Mouse (Mus musculus) heart, embryonic 10.5 days (tissue): ENCODE results near the gene Sult6b2. TPM values are rescaled to one million over a fixed set of nuclear protein-coding genes. Genes with fewer than 3 reads are reported as not detected.
A peak's percentile ranks its signal among the peaks of the same experiment; 100 is the strongest.

Source experiments
- DNase-seq: peaks from one replicate; pipeline ENCODE4 v3.0.0-alpha.2; 2017; ENCODE audit warnings: low spot score
- H3K27ac ChIP-seq: fragments of 300-500 bp; sonication (generic); 2 replicates; pipeline ENCODE4 v1.5.1; 2016; ENCODE audit warnings: mild to moderate bottlenecking
- H3K27me3 ChIP-seq: fragments of 300-500 bp; sonication (generic); 2 replicates; pipeline ENCODE4 v1.6.1; 2016; ENCODE audit warnings: mild to moderate bottlenecking; ENCODE audit not compliant: poor library complexity, insufficient read depth, severe bottlenecking
- H3K36me3 ChIP-seq: fragments of 300-500 bp; sonication (generic); 2 replicates; pipeline ENCODE4 v1.6.1; 2016; ENCODE audit warnings: mild to moderate bottlenecking, moderate library complexity
- H3K4me1 ChIP-seq: fragments of 300-500 bp; sonication (generic); 2 replicates; pipeline ENCODE4 v1.6.1; 2016; ENCODE audit warnings: mild to moderate bottlenecking
- H3K4me3 ChIP-seq: fragments of 300-500 bp; sonication (generic); 2 replicates; pipeline ENCODE4 v1.5.1; 2016; ENCODE audit warnings: mild to moderate bottlenecking, moderate library complexity
- H3K9me3 ChIP-seq: fragments of 300-500 bp; sonication (generic); 2 replicates; pipeline ENCODE4 v1.6.1; 2016; ENCODE audit warnings: mild to moderate bottlenecking, moderate library complexity
- WGBS: fragments of 180-500 bp; shearing (Covaris S2); methylation state at CpG from one replicate; pipeline ENCODE4 v1.1.7; 2016; 5-methylcytosine and 5-hydroxymethylcytosine counted together
- polyA plus RNA-seq: library from polyadenylated mRNA; unstranded; fragments of >200 nt; fragmentation: Nextera tagmentation; extraction: Ambion mirVana; gene quantifications from 2 replicates; pipeline ENCODE4 v1.2.1, GENCODE M21; 2016

Sult6b2 gene
- 0.06 TPM in 1 of 2 replicates, not detected in the other for polyA plus RNA-seq

DNA sequence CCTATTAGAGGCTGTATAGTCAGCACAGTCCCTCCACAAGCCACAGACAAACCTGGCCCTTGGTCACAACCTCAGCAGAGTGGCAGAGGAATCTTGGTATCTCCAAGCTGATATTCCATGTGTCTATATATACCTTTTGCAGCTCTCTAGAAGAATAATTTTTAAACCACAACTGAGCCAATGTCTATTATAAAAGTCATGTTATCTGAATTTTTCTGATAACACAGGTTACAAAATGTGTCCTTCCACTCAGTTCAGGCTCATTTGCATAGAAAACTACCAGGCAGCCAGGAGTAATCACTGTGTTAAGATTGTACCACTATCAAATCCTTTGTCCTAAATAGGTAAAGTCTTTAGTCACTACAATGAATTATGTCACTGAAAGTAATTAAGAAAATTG is at the start of gene Sult6b2:
Gene Sult6b2, minus strand, starts transcription at position 101 of the 400 bp plus-strand sequence.
- H3K27me3 ChIP-seq = no peaks in the 10 kb centered on the region
- no peak for DNase-seq
- H3K36me3 ChIP-seq = no peaks in the 10 kb centered on the region
- H3K4me1 ChIP-seq = peaks cover 2% of the 10 kb centered on the region; the same call in 1 of the 2 replicates
- H3K9me3 ChIP-seq = no peaks in the 10 kb centered on the region
- H3K4me3 ChIP-seq = no peak within 1 kb of the TSS
- H3K27ac ChIP-seq = no peak within 1 kb of the TSS

DNA sequence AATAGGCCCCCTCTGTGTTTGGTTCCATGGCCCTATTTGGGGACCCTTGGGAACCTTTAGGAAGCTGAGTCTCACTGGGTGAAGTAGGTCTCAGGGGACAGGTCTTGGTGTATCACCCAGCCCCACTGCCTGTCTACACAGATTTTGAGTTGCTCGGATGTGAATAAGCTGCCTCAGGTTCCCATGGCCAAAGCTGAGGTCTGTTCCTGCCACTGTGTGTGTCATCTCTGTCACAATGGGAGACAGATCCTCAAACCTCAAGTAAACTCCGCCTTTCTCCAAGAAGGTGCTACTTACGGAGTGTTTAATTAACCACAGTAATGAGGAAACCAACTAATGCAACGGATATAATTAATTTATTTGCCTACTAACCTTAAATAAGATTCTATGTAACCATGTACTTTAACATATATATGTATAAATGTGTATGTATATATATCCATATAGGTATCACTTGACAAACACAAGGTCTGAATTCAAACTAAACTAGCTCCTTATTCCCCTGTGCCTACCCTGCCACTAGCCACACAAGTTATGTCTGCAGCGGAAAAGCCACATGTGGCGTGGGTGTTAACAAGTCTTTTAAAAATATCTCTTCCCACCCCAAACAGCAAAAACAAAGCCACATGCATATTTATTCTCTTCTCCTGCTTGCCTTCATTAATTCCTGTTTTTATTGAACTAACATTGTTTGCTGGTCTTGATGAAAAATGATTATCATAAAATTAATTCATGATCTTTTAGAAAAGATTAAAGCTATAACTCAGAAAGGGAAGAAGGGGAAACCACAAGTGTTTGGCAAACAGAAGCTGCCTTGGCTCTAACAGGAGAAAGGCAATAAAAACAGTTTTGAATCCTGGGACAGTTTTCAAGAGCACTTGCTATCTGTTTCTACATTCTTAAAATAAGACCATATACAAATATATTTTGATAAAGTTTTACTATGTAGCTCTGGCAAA is 48.4 kb upstream of the Sult6b2 start:
- no peak overlapping the region for H3K27ac ChIP-seq
- H3K4me3 ChIP-seq = no peak overlapping the region
- 86% methylated on average over 6 of the region's 6 CpGs for WGBS
- H3K36me3 ChIP-seq = no peaks in the 10 kb centered on the region
- no peaks in the 10 kb centered on the region for H3K27me3 ChIP-seq
- peak; percentile 71 for DNase-seq
- H3K4me1 ChIP-seq = peaks cover 19% of the 10 kb centered on the region
- no peaks in the 10 kb centered on the region for H3K9me3 ChIP-seq

DNA sequence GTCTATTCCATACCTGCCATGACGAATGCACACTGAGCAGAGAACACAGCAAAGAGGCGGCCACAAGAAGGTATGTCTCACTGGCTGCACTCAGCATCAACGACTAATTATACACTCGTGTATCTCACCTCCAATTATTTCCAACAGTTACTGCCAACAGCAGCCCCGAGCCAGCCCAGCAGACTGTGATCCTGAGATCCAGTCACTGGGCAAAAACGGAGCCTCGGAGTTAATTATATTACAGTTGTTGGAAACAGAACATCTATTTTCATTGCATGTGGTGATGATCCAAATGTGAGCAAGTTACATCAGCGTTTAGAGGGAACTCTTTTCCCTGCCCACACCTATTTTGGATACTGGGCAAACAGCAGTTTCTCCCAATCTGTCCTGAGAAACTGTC is 46.1 kb upstream of the Sult6b2 start:
- no peak overlapping the region for H3K27ac ChIP-seq
- 86% methylated on average over 8 of the region's 8 CpGs for WGBS
- peaks cover 12% of the 10 kb centered on the region; the same call in 1 of the 2 replicates for H3K4me1 ChIP-seq
- H3K36me3 ChIP-seq = no peaks in the 10 kb centered on the region
- H3K9me3 ChIP-seq = no peaks in the 10 kb centered on the region
- peak; percentile 16 for DNase-seq
- H3K27me3 ChIP-seq = no peaks in the 10 kb centered on the region
- no peak overlapping the region for H3K4me3 ChIP-seq

DNA sequence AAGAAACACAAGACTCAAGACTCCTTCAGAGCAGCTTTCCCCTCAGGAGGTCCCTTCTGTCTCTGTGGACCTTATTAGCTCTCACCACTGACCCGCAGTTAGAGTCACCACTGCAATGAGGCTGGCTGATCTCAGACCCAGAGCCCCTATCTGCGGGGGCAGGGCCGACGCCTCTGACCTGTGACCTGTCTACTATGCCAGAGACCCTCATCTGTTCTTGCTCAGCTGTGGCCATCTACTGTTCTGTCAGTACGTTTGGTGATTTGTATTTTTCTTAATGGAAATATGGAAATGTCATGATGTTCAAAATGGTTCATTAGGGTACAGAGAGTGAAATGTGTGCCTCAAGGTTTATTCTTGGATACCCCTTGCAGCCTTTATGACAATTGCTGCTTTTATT is 45.0 kb upstream of the Sult6b2 start:
- no peak overlapping the region for H3K27ac ChIP-seq
- peak; percentile 71 for DNase-seq
- no peaks in the 10 kb centered on the region for H3K36me3 ChIP-seq
- WGBS = 30% methylated on average over 5 of the region's 5 CpGs
- peaks cover 12% of the 10 kb centered on the region; the same call in 1 of the 2 replicates for H3K4me1 ChIP-seq
- H3K27me3 ChIP-seq = 0 out of 2 replicates have a peak, but pooled peaks cover 6% of the 10 kb centered on the region
- no peak overlapping the region for H3K4me3 ChIP-seq
- no peaks in the 10 kb centered on the region for H3K9me3 ChIP-seq

DNA sequence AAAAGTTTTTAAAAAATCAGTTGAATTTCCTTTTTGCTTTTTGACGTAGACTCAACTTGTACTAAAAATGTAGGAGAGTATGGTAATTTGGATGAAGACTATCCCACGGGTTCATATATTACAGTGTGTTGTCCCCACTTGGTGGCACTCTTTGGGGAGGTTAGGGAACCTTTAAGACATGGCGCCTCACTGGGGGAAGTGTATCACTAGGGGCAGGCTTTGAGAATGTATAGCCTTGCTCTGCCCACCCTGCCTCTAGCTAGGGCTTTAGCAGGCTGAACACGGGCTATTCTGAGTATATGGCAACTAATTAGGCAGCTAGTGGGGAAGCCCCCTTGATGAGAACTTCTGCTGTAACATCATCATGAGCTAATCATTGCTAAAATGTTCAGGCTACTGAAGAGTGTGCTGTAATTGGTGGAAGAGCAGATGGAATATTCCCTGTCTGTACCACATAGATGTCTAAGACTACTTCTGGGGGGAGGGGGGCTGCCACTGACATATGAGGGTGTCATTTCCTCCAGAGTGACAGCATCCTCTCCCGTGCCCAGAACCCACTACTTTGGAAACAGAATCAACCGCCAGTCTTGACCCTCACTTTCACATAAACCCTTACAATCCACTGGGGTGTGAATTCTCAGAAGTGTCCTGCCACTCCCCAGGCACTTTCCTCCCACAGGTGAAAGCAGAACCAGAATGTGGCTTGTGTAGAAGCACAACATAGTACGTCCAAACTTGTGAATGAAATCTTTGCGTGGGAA is 43.8 kb upstream of the Sult6b2 start:
- peak; percentile 63 for DNase-seq
- no peak overlapping the region for H3K27ac ChIP-seq
- WGBS = 66% methylated on average over 8 of the region's 8 CpGs
- no peaks in the 10 kb centered on the region for H3K36me3 ChIP-seq
- H3K9me3 ChIP-seq = no peaks in the 10 kb centered on the region
- H3K4me1 ChIP-seq = peaks cover 12% of the 10 kb centered on the region; the same call in 1 of the 2 replicates
- H3K4me3 ChIP-seq = no peak overlapping the region
- 0 out of 2 replicates have a peak, but pooled peaks cover 6% of the 10 kb centered on the region for H3K27me3 ChIP-seq

DNA sequence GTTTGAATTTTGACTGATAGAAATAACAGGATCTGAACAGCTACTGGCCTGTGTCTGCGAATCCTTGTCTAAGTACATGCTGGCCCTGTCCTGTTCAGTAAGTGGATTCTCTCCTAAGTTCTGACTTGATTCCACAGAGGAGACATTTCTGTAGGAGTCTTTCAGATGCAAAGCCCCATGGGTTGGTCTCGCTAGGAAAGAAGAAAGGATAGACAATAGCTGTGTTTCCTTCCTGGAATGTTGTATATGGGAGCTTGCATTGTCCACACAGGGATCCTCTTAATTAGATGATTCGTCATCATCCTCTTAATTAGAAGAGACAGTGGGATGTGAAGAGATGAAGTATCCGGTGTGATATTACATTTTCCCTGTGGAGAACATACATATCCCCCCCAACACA is 42.6 kb upstream of the Sult6b2 start:
- WGBS = 86% methylated on average over 4 of the region's 4 CpGs

DNA sequence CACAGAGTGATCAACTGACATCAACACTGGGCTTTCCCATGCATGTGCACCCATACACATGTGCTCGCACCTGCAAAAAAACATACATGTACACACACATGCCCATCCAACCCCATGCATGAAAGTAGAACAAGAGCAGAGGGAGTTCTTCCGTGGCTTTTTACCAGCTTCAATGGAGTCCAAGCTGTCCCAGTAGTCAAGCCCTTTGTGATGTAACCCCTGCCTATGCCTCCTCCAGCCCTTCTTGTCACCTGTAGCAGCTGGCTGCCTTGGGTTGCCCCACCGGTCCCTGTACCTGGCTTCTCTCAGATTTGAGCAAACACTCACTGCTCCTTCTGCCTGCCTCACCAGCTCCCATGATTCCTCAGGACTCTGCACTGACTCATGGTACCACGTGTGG is 40.8 kb upstream of the Sult6b2 start:
- Histone ChIP-seq H3K27ac (no peak overlapping the region), H3K4me1 (peaks cover 12% of the 10 kb centered on the region; the same call in 1 of the 2 replicates), H3K9me3 (no peaks in the 10 kb centered on the region), H3K27me3 (0 out of 2 replicates have a peak, but pooled peaks cover 6% of the 10 kb centered on the region), H3K36me3 (no peaks in the 10 kb centered on the region), H3K4me3 (no peak overlapping the region)
- 79% methylated on average over 4 of the region's 4 CpGs for WGBS
- DNase-seq = peak; percentile 57

More for the DNA sequence above, 42.6 kb upstream of the Sult6b2 start:
- Histone ChIP-seq H3K27me3 (0 out of 2 replicates have a peak, but pooled peaks cover 6% of the 10 kb centered on the region), H3K9me3 (no peaks in the 10 kb centered on the region), H3K4me3 (no peak overlapping the region), H3K36me3 (no peaks in the 10 kb centered on the region), H3K27ac (no peak overlapping the region), H3K4me1 (peaks cover 12% of the 10 kb centered on the region; the same call in 1 of the 2 replicates)
- DNase-seq = peak; percentile 33

DNA sequence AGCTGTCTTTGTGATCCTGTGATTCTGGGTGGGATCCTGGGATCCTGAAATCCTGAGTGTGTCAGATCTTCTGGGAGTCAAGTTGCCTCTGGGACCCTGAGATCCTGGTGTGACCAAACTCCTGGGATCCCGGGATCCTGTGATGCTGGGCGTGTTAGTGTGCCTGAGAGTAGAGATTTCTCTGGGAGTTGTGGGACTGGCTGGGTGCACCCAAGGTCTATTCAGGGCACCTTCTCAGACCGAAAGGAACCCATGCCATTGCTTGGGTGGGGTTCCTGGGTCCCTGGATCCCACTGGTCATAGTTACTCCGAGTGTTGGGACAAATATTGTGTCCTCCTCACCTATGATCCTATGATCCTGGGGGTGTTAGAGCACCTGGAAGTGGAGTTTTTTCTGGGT is 39.8 kb upstream of the Sult6b2 start:
- Histone ChIP-seq H3K27me3 (0 out of 2 replicates have a peak, but pooled peaks cover 6% of the 10 kb centered on the region), H3K27ac (no peak overlapping the region), H3K9me3 (no peaks in the 10 kb centered on the region), H3K4me3 (no peak overlapping the region), H3K4me1 (peaks cover 7% of the 10 kb centered on the region; the same call in 1 of the 2 replicates), H3K36me3 (no peaks in the 10 kb centered on the region)
- DNase-seq = peak; percentile 24
- WGBS = 79% methylated on average over 4 of the region's 4 CpGs

DNA sequence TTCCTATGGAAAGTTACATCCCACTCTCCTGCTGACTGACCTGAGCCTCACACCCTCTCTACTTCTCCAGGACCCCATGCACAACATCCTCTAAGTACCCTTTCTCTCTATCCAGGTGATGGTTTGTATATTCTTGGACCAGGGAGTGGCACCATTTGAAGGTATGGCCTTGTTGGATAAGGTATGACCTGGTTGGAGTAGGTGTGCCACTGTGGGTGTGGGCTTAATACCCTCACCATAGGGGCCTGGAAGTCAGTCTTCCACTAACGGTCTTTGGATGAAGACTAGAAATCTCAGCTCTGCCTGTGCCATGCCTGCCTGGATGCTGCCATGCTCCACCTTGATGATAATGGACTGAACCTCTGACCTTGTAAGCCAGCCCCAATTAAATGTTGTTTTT is 34.2 kb upstream of the Sult6b2 start:
- no peak overlapping the region for H3K4me3 ChIP-seq
- peak; percentile 28 for DNase-seq
- peaks cover 9% of the 10 kb centered on the region; the same call in 1 of the 2 replicates for H3K4me1 ChIP-seq
- no peaks in the 10 kb centered on the region for H3K9me3 ChIP-seq
- H3K27me3 ChIP-seq = no peaks in the 10 kb centered on the region
- H3K36me3 ChIP-seq = no peaks in the 10 kb centered on the region
- WGBS = 94% methylated on average over 1 of the region's 1 CpGs
- no peak overlapping the region for H3K27ac ChIP-seq

DNA sequence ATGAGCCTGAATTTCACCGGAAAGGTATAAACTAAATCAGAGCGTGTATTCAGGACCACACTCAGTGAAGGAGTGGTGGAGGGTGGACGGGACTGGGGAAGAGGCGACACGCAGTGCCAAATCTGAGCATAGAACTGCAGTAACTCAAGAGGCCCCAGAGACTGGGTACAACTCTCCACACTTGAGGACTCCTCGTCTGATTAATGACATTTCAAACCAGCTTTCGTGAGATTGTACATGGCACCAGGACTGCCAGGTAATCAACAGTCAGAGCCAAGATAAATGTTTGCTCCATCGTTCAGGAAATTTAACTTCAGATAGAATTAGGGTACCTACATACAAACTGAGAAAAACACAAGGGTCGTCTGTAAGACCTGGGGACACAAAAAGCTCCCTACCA is 33.0 kb upstream of the Sult6b2 start:
- WGBS = 73% methylated on average over 9 of the region's 9 CpGs
- Histone ChIP-seq H3K27ac (no peak overlapping the region), H3K36me3 (no peaks in the 10 kb centered on the region), H3K4me3 (no peak overlapping the region), H3K27me3 (0 out of 2 replicates have a peak, but pooled peaks cover 6% of the 10 kb centered on the region), H3K9me3 (no peaks in the 10 kb centered on the region), H3K4me1 (peaks cover 9% of the 10 kb centered on the region; the same call in 1 of the 2 replicates)
- DNase-seq = peak; percentile 70

DNA sequence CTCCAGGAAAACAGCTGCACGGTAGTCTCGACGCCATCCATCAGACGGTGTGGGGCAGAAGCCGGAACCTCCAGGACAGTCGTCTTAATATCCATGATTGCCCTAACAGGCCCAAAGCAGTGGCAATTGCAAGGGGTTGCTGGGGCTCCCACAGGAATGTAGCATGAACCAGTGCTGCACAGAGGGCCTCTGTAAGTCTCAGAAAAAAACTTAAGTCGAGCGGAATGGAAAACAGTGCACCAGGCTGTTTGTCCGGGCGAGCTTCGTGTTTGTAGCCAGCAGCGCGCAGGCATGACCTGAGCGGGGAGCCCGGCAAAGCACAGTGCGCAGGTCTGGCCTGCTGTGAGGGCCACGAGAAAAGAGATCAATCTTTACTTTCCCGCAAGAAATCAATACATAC is 31.4 kb upstream of the Sult6b2 start:
- Histone ChIP-seq H3K27me3 (0 out of 2 replicates have a peak, but pooled peaks cover 6% of the 10 kb centered on the region), H3K9me3 (no peaks in the 10 kb centered on the region), H3K36me3 (no peaks in the 10 kb centered on the region), H3K27ac (no peak overlapping the region), H3K4me1 (peaks cover 21% of the 10 kb centered on the region), H3K4me3 (no peak overlapping the region)
- DNase-seq = peak; percentile 74
- 78% methylated on average over 18 of the region's 18 CpGs for WGBS

DNA sequence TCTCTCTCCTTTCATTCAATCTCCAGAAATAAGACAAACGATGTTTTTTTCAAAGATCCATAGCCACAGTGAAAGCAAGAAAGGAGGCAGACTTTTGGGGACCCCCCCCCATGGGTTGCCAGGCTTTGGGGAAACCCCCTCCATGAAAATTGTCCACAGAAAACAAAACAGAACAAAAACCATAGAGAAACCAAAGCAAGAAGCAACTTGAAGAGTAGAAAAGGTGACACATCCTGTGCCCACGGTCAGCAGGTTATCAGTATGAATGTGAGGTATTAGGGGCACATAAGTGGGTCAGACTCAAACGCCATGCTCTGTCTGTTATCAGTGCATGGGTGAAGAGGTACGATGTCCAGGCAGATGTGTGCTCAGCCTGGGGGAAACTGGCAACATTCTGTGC is 30.6 kb upstream of the Sult6b2 start:
- Histone ChIP-seq H3K27ac (no peak overlapping the region), H3K4me1 (peaks cover 23% of the 10 kb centered on the region), H3K27me3 (0 out of 2 replicates have a peak, but pooled peaks cover 6% of the 10 kb centered on the region), H3K36me3 (no peaks in the 10 kb centered on the region), H3K4me3 (no peak overlapping the region), H3K9me3 (no peaks in the 10 kb centered on the region)
- WGBS = 37% methylated on average over 4 of the region's 4 CpGs
- DNase-seq = peak; percentile 52
